Mouse (Mus musculus) brain, embryonic 14.5 days (tissue): ENCODE results near the gene 3110082I17Rik. TPM values are rescaled to one million over a fixed set of nuclear protein-coding genes. Genes with fewer than 3 reads are reported as not detected.

ENCODE experiments used
- DNase-seq: peaks from one replicate; pipeline ENCODE4 v3.0.0-alpha.2; 2011; ENCODE audit warnings: low read depth
- CTCF ChIP-seq: fragments of 200-500 bp; IDR thresholded peaks from 2 replicates; pipeline ENCODE4 v1.5.1; 2012; ENCODE audit warnings: inconsistent platforms, mild to moderate bottlenecking, moderate library complexity, borderline replicate concordance; ENCODE audit not compliant: insufficient read depth, insufficient read length; ENCODE audit errors: extremely low read depth
- POLR2A ChIP-seq: fragments of 200-500 bp; IDR thresholded peaks from 2 replicates; pipeline ENCODE4 v1.6.1; 2012; ENCODE audit warnings: mild to moderate bottlenecking, inconsistent platforms, borderline replicate concordance; ENCODE audit not compliant: poor library complexity, insufficient read depth, insufficient read length, severe bottlenecking; ENCODE audit errors: extremely low read depth
- polyA plus RNA-seq: library from polyadenylated mRNA; depleted of rRNA; stranded (reverse); fragments of >200 nt; gene quantifications from 2 replicates; pipeline ENCODE4 v1.2.3, GENCODE M21; 2012

The 3110082I17Rik gene
- polyA plus RNA-seq, 1 experiment: 12.3 TPM

- TF ChIP-seq CTCF (no peak), POLR2A (no peak)
- DNase-seq: peak; percentile 42
Measured at GRCm38 (mm10) chr5:139449161-139449791, 11.1 kb downstream of the 3110082I17Rik start.

GRCm38 (mm10) chr5:139448025-139448424 lies 12.3 kb downstream of the 3110082I17Rik start:
- no peak for DNase-seq
- TF ChIP-seq POLR2A (no peak), CTCF (no peak)

- TF ChIP-seq POLR2A (no peak), CTCF (peak; percentile 25; the same call in 1 of the 2 replicates)
- no peak for DNase-seq
Measured at GRCm38 (mm10) chr5:139445258-139445657, 15.1 kb downstream of the 3110082I17Rik start.

GRCm38 (mm10) chr5:139442962-139443361 lies 17.4 kb downstream of the 3110082I17Rik start:
- no peak for TF ChIP-seq POLR2A
- TF ChIP-seq CTCF: no peak
- no peak for DNase-seq

- DNase-seq: peak; percentile 50
- TF ChIP-seq CTCF (no peak), POLR2A (no peak)
Measured at GRCm38 (mm10) chr5:139442428-139442827, 17.9 kb downstream of the 3110082I17Rik start.

GRCm38 (mm10) chr5:139441726-139442018 lies 18.7 kb downstream of the 3110082I17Rik start:
- no peak for TF ChIP-seq POLR2A
- TF ChIP-seq CTCF: no peak
- no peak for DNase-seq

GRCm38 (mm10) chr5:139440926-139441725 lies 19.2 kb downstream of the 3110082I17Rik start:
- no peak for DNase-seq
- TF ChIP-seq CTCF: no peak
- TF ChIP-seq POLR2A: no peak

- DNase-seq: peak; percentile 55
- TF ChIP-seq CTCF: no peak
- TF ChIP-seq POLR2A: no peak
Measured at GRCm38 (mm10) chr5:139440451-139440850, 19.9 kb downstream of the 3110082I17Rik start.

- TF ChIP-seq POLR2A: no peak
- TF ChIP-seq CTCF: no peak
- peak; percentile 63 for DNase-seq
Measured at GRCm38 (mm10) chr5:139438440-139438839, 21.9 kb downstream of the 3110082I17Rik start.

- DNase-seq: no peak
- TF ChIP-seq CTCF: no peak
- no peak for TF ChIP-seq POLR2A
Measured at GRCm38 (mm10) chr5:139437769-139438168, 22.6 kb downstream of the 3110082I17Rik start.

- peak; percentile 91 for DNase-seq
- TF ChIP-seq POLR2A (no peak), CTCF (no peak)
Measured at GRCm38 (mm10) chr5:139434940-139435339, 25.4 kb downstream of the 3110082I17Rik start.
